Mouse (Mus musculus): ENCODE results near the gene Sptbn1. TPM values are rescaled to one million over a fixed set of nuclear protein-coding genes. Genes with fewer than 3 reads are reported as not detected.

The Sptbn1 gene
- polyA plus RNA-seq, 1 experiment from 2014 or later: 66.6 TPM

Other genes with a start within 250 kb of the Sptbn1 start
- 0.39 and 0.42 TPM in 2 replicates for gene Eml6, start 242.1 kb downstream of the Sptbn1 start, polyA plus RNA-seq (2016; fragmentation: Nextera tagmentation; extraction: Ambion mirVana)
- gene 4930505A04Rik, start 203.7 kb upstream of the Sptbn1 start, polyA plus RNA-seq (2016; fragmentation: Nextera tagmentation; extraction: Ambion mirVana): not detected in 2 replicates